Comparison of ENCODE assay signal across 20 mouse cellular contexts in the genomic region with DNA sequence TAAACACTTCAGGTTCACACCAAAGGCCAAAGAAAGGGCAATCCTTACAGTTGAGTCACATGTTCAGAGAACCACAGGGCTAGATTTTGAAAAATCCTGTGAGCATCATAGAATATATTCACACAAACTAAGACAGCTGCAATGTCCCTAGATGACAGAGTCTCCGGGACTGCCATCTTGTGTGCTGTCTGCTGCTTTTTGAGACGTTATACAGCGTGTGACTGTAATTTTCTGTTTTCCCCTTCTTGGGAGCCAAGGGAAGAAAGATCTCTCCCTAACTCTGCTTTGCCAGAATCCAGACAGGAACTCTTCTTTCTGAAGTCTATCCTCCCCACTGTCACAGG.
DNase-seq lines count a peak whose midpoint lies in the region; ATAC-seq and TF ChIP-seq lines count a peak whose summit lies in the region.
"Had no signal": no experiment of that assay in that cellular context is flagged by ENCODE, and none has a peak within 500 bp of the region (broad histone marks: within the 10 kb centered on the region; RNA-seq: fewer than 3 reads in every experiment).

No protein-coding gene starts in this region.

- peak; percentile 19; the same call in 1 of the 2 replicates for ATAC-seq in forebrain, embryonic 13.5 days
- no peak for ATAC-seq in forebrain, embryonic 11.5 days (replicated peaks; ENCODE audit: low FRiP score)
- no peak for ATAC-seq in hindbrain, embryonic 15.5 days (ENCODE audit: low FRiP score, low read depth)
- ATAC-seq in hindbrain, embryonic 11.5 days (ENCODE audit: low FRiP score), result no peak
- ATAC-seq in midbrain, embryonic 13.5 days, result no peak
- no peak for ATAC-seq in midbrain, postnatal 0 days (ENCODE audit: low FRiP score)
- ATAC-seq: CD4-positive, CD25-positive, alpha-beta regulatory T cell, adult 4 months had no signal

- H3K9ac ChIP-seq in forebrain, embryonic 13.5 days, result no peak overlapping the region
- no peak overlapping the region for H3K9ac ChIP-seq in forebrain, embryonic 11.5 days (ENCODE audit: low read length)
- peak overlapping the region; percentile 18; the same call in 1 of the 2 replicates for H3K9ac ChIP-seq in hindbrain, embryonic 15.5 days
- H3K9ac ChIP-seq in hindbrain, embryonic 11.5 days (ENCODE audit: low read depth, low read length), result no peak overlapping the region
- 0 out of 2 replicates have a peak overlapping the region, but pooled peaks have one; percentile 32 for H3K9ac ChIP-seq in midbrain, embryonic 13.5 days (replicated peaks)
- H3K9ac ChIP-seq in midbrain, postnatal 0 days (replicated peaks; ENCODE audit: low read length, poor library complexity, severe bottlenecking), result no peak overlapping the region
- H3K9ac ChIP-seq: hindbrain, embryonic 12.5 days had no signal

- H3K27me3 ChIP-seq in forebrain, embryonic 13.5 days, result no peaks in the 10 kb centered on the region
- H3K27me3 ChIP-seq in forebrain, embryonic 11.5 days (ENCODE audit: control insufficient read depth, insufficient read depth, low read length), result no peaks in the 10 kb centered on the region
- H3K27me3 ChIP-seq in hindbrain, embryonic 15.5 days, result no peaks in the 10 kb centered on the region
- no peaks in the 10 kb centered on the region for H3K27me3 ChIP-seq in hindbrain, embryonic 11.5 days (ENCODE audit: control insufficient read depth, insufficient read depth, low read length)
- H3K27me3 ChIP-seq in midbrain, embryonic 13.5 days, result no peaks in the 10 kb centered on the region
- H3K27me3 ChIP-seq in midbrain, postnatal 0 days (ENCODE audit: insufficient read depth, low read length), result no peaks in the 10 kb centered on the region
- H3K27me3 ChIP-seq: hindbrain, embryonic 12.5 days had no signal

- no peak for TF ChIP-seq POLR2A in olfactory bulb, adult 2 months (IDR thresholded peaks at IDR 0.05; ENCODE audit: insufficient read depth, low read depth, low read length)

- no peaks in the 10 kb centered on the region for H3K9me3 ChIP-seq in forebrain, embryonic 13.5 days (replicated peaks)
- H3K9me3 ChIP-seq in forebrain, embryonic 11.5 days (ENCODE audit: control insufficient read depth, low read length), result no peaks in the 10 kb centered on the region; the same call in 1 of the 2 replicates
- H3K9me3 ChIP-seq in hindbrain, embryonic 15.5 days, result no peaks in the 10 kb centered on the region
- no peaks in the 10 kb centered on the region for H3K9me3 ChIP-seq in hindbrain, embryonic 11.5 days (ENCODE audit: control insufficient read depth, low read length)
- no peaks in the 10 kb centered on the region for H3K9me3 ChIP-seq in midbrain, embryonic 13.5 days
- H3K9me3 ChIP-seq in midbrain, postnatal 0 days (ENCODE audit: low read length), result no peaks in the 10 kb centered on the region
- H3K9me3 ChIP-seq: hindbrain, embryonic 12.5 days had no signal

- H3K4me3 ChIP-seq in forebrain, embryonic 13.5 days, result no peak overlapping the region
- no peak overlapping the region for H3K4me3 ChIP-seq in forebrain, embryonic 11.5 days (ENCODE audit: low read depth, low read length)
- H3K4me3 ChIP-seq in hindbrain, embryonic 15.5 days, result no peak overlapping the region
- no peak overlapping the region for H3K4me3 ChIP-seq in hindbrain, embryonic 11.5 days (ENCODE audit: low read depth, low read length)
- no peak overlapping the region for H3K4me3 ChIP-seq in midbrain, embryonic 13.5 days (replicated peaks)
- no peak overlapping the region for H3K4me3 ChIP-seq in midbrain, postnatal 0 days (ENCODE audit: low read depth, low read length)
- no peak overlapping the region for H3K4me3 ChIP-seq in olfactory bulb, adult 2 months (ENCODE audit: insufficient read depth, low read depth, low read length)
- H3K4me3 ChIP-seq: hindbrain, embryonic 12.5 days; left cerebral cortex, adult 2 months had no signal

- DNase-seq in forebrain, embryonic 11.5 days (ENCODE audit: low spot score), result no peak
- no peak for DNase-seq in hindbrain, embryonic 11.5 days (ENCODE audit: low spot score)
- no peak for DNase-seq in midbrain, postnatal 0 days (ENCODE audit: low spot score)
- DNase-seq: cerebellum, adult 11-12 months; cerebellum, postnatal 25 days; embryo, embryonic 11 days; kidney, adult 8-10 months; kidney, postnatal 14 days; left cerebral cortex, postnatal 4 days; liver; right cerebral cortex, adult 18-20 months; thymus, postnatal 25 days had no signal

- 82% methylated on average over 3 of the region's 3 CpGs for WGBS in forebrain, embryonic 13.5 days
- 82% methylated on average over 3 of the region's 3 CpGs for WGBS in forebrain, embryonic 11.5 days
- WGBS in hindbrain, embryonic 15.5 days, result 69% methylated on average over 3 of the region's 3 CpGs
- WGBS in hindbrain, embryonic 11.5 days, result 91% methylated on average over 3 of the region's 3 CpGs
- 80% methylated on average over 3 of the region's 3 CpGs for WGBS in midbrain, embryonic 13.5 days
- 67% methylated on average over 3 of the region's 3 CpGs for WGBS in midbrain, postnatal 0 days
- 61% methylated on average over 3 of the region's 3 CpGs for WGBS in olfactory bulb, adult 2 months

- TF ChIP-seq CTCF in midbrain, postnatal 0 days (IDR thresholded peaks at IDR 0.05), result no peak
- TF ChIP-seq CTCF in olfactory bulb, adult 2 months (IDR thresholded peaks at IDR 0.05; ENCODE audit: insufficient read depth, low read depth, low read length), result no peak

- peaks cover 59% of the 10 kb centered on the region for H3K4me1 ChIP-seq in forebrain, embryonic 13.5 days
- H3K4me1 ChIP-seq in forebrain, embryonic 11.5 days (replicated peaks; ENCODE audit: control insufficient read depth, insufficient read depth, low read length), result peaks cover 10% of the 10 kb centered on the region; the same call in 1 of the 2 replicates
- H3K4me1 ChIP-seq in hindbrain, embryonic 15.5 days (replicated peaks), result peaks cover 40% of the 10 kb centered on the region
- 0 out of 2 replicates have a peak, but pooled peaks cover 3% of the 10 kb centered on the region for H3K4me1 ChIP-seq in hindbrain, embryonic 11.5 days (replicated peaks; ENCODE audit: control insufficient read depth, insufficient read depth, low read length)
- peaks cover 41% of the 10 kb centered on the region for H3K4me1 ChIP-seq in midbrain, embryonic 13.5 days (replicated peaks)
- H3K4me1 ChIP-seq in midbrain, postnatal 0 days (ENCODE audit: insufficient read depth, low read length), result peaks cover 10% of the 10 kb centered on the region
- peaks cover 13% of the 10 kb centered on the region for H3K4me1 ChIP-seq in olfactory bulb, adult 2 months (ENCODE audit: control insufficient read depth, insufficient read depth, low read length)

- H3K36me3 ChIP-seq in forebrain, embryonic 13.5 days (ENCODE audit: poor library complexity, severe bottlenecking), result no peaks in the 10 kb centered on the region
- H3K36me3 ChIP-seq in forebrain, embryonic 11.5 days (ENCODE audit: control insufficient read depth, insufficient read depth, low read length), result no peaks in the 10 kb centered on the region
- no peaks in the 10 kb centered on the region for H3K36me3 ChIP-seq in hindbrain, embryonic 15.5 days
- H3K36me3 ChIP-seq in hindbrain, embryonic 11.5 days (ENCODE audit: control insufficient read depth, insufficient read depth, low read length), result no peaks in the 10 kb centered on the region
- no peaks in the 10 kb centered on the region for H3K36me3 ChIP-seq in midbrain, embryonic 13.5 days
- H3K36me3 ChIP-seq in midbrain, postnatal 0 days (ENCODE audit: insufficient read depth, low read length), result no peaks in the 10 kb centered on the region
- H3K36me3 ChIP-seq: hindbrain, embryonic 12.5 days had no signal

- 0 out of 2 replicates have a peak overlapping the region, but pooled peaks have one; percentile 25 for H3K27ac ChIP-seq in forebrain, embryonic 13.5 days
- H3K27ac ChIP-seq in forebrain, embryonic 11.5 days (ENCODE audit: low read depth, low read length), result no peak overlapping the region
- H3K27ac ChIP-seq in hindbrain, embryonic 15.5 days (replicated peaks), result 0 out of 2 replicates have a peak overlapping the region, but pooled peaks have one; percentile 33
- H3K27ac ChIP-seq in hindbrain, embryonic 11.5 days (ENCODE audit: low read depth, low read length), result no peak overlapping the region
- no peak overlapping the region for H3K27ac ChIP-seq in midbrain, embryonic 13.5 days
- H3K27ac ChIP-seq in midbrain, postnatal 0 days (ENCODE audit: low read depth, low read length), result no peak overlapping the region
- H3K27ac ChIP-seq in olfactory bulb, adult 2 months (ENCODE audit: insufficient read depth, low read depth, low read length), result 0 out of 2 replicates have a peak overlapping the region, but pooled peaks have one; percentile 36
- H3K27ac ChIP-seq: hindbrain, embryonic 12.5 days; left cerebral cortex, adult 2 months; macrophage had no signal

- no peak overlapping the region for H3K4me2 ChIP-seq in forebrain, embryonic 13.5 days
- H3K4me2 ChIP-seq in forebrain, embryonic 11.5 days (ENCODE audit: low read depth, low read length, severe bottlenecking), result no peak overlapping the region
- H3K4me2 ChIP-seq in hindbrain, embryonic 15.5 days, result no peak overlapping the region
- no peak overlapping the region for H3K4me2 ChIP-seq in hindbrain, embryonic 11.5 days (replicated peaks; ENCODE audit: low read depth, low read length)
- no peak overlapping the region for H3K4me2 ChIP-seq in midbrain, embryonic 13.5 days (replicated peaks)
- H3K4me2 ChIP-seq in midbrain, postnatal 0 days (ENCODE audit: low read depth, low read length, poor library complexity, severe bottlenecking), result no peak overlapping the region
- H3K4me2 ChIP-seq: hindbrain, embryonic 12.5 days had no signal

Comparison
In these comparisons a context has a peak if more than half of its experiments do, and no peak if none do; other contexts are left out.
1. H3K27ac ChIP-seq: peak in forebrain, embryonic 13.5 days (single experiment), hindbrain, embryonic 15.5 days (single experiment) and olfactory bulb, adult 2 months (single experiment); none in forebrain, embryonic 11.5 days (single experiment), hindbrain, embryonic 11.5 days (single experiment), midbrain, embryonic 13.5 days (single experiment) and midbrain, postnatal 0 days (single experiment).
2. H3K9ac ChIP-seq: peak in hindbrain, embryonic 15.5 days (single experiment) and midbrain, embryonic 13.5 days (single experiment); none in forebrain, embryonic 13.5 days (single experiment), forebrain, embryonic 11.5 days (single experiment), hindbrain, embryonic 11.5 days (single experiment) and midbrain, postnatal 0 days (single experiment).